Mouse (Mus musculus) CH12.LX (cell line): ENCODE measurements at regions not wholly inside any gene's neighbourhood (a gene's known extent, or its start where the extent isn't known, plus 50 kb on each side); places are given as distances from the start of the nearest gene placed in this dataset.

Experiments used
- DNase-seq: peaks from one replicate; pipeline ENCODE4 v3.0.0-alpha.2; 2013; ENCODE audit errors: extremely low read depth
- H3K27ac ChIP-seq: 2 replicates; pipeline ENCODE4 v1.5.1; 2012; ENCODE audit warnings: low read depth, mild to moderate bottlenecking, control low read depth, moderate library complexity; ENCODE audit not compliant: insufficient read depth
- H3K27me3 ChIP-seq: replicated peaks from 2 replicates; pipeline ENCODE3; 2012; ENCODE audit warnings: inconsistent platforms
- H3K36me3 ChIP-seq, 2 experiments: replicated peaks in 1 of 2; 2 replicates each; pipeline versions ENCODE3 to v1.6.1; 2012; ENCODE audit warnings: inconsistent platforms in 1 of 2, low read length in 1 of 2, mild to moderate bottlenecking in 1 of 2, mixed read lengths in 1 of 2, moderate library complexity in 1 of 2; ENCODE audit not compliant: control insufficient read depth in 1 of 2, insufficient read depth in 1 of 2
- H3K4me1 ChIP-seq, 2 experiments: 2 replicates each; pipeline ENCODE4 v1.6.1; 2012; ENCODE audit warnings: inconsistent platforms in 1 of 2, moderate library complexity in 1 of 2; ENCODE audit not compliant: insufficient read depth in 2 of 2, control insufficient read depth in 1 of 2
- H3K4me2 ChIP-seq: 2 replicates; pipeline ENCODE4 v1.6.1; 2012; ENCODE audit warnings: low read depth, mild to moderate bottlenecking, control low read depth; ENCODE audit not compliant: poor library complexity, insufficient read depth, severe bottlenecking
- H3K4me3 ChIP-seq, 3 experiments: fragments of 150-350 bp in 1 of 3; sonication (generic) in 1 of 3; replicated peaks in 1 of 3; 2 replicates each; pipeline versions ENCODE3 to v1.5.1; 2011 to 2012; ENCODE audit warnings: low read depth in 2 of 3, low read length in 2 of 3, mild to moderate bottlenecking in 2 of 3, moderate library complexity in 2 of 3, control low read depth in 1 of 3, improper control_type of control experiment in 1 of 3, inconsistent platforms in 1 of 3, mixed read lengths in 1 of 3; ENCODE audit not compliant: poor library complexity in 1 of 3
- H3K79me2 ChIP-seq: replicated peaks from 2 replicates; pipeline ENCODE4 v1.6.1; 2012; ENCODE audit warnings: mild to moderate bottlenecking, moderate library complexity; ENCODE audit not compliant: control insufficient read depth, poor library complexity, insufficient read depth, severe bottlenecking; ENCODE audit errors: extremely low read depth
- H3K9ac ChIP-seq: 2 replicates; pipeline ENCODE4 v1.6.1; 2012; ENCODE audit warnings: low read depth, mild to moderate bottlenecking, control low read depth, moderate library complexity; ENCODE audit not compliant: insufficient read depth
- H3K9me3 ChIP-seq: replicated peaks from 2 replicates; pipeline ENCODE3; 2012; ENCODE audit warnings: low read length, inconsistent platforms, mixed read lengths
- BHLHE40 ChIP-seq: IDR thresholded peaks from 2 replicates; pipeline ENCODE4 v1.6.1; 2011; ENCODE audit warnings: mild to moderate bottlenecking, low read depth, low read length, improper control_type of control experiment
- CHD1 ChIP-seq: IDR thresholded peaks from 2 replicates; pipeline ENCODE4 v1.6.1; 2012; ENCODE audit warnings: low read depth, low read length, improper control_type of control experiment, inconsistent platforms
- CTCF ChIP-seq, 2 experiments: IDR thresholded peaks in 1 of 2; conservative IDR thresholded peaks in 1 of 2; 2 replicates each; pipeline ENCODE4 v1.5.1; 2011 to 2012; ENCODE audit warnings: low read depth in 2 of 2, low read length in 2 of 2, improper control_type of control experiment in 1 of 2, inconsistent platforms in 1 of 2, mild to moderate bottlenecking in 1 of 2, moderate library complexity in 1 of 2
- E2F4 ChIP-seq: IDR thresholded peaks from 2 replicates; pipeline ENCODE4 v1.6.1; 2011; ENCODE audit warnings: low read depth, low read length, improper control_type of control experiment; ENCODE audit not compliant: insufficient replicate concordance
- ELF1 ChIP-seq: IDR thresholded peaks from 2 replicates; pipeline ENCODE4 v1.6.1; 2014; ENCODE audit warnings: low read depth, mild to moderate bottlenecking, inconsistent platforms, low read length, improper control_type of control experiment
- JUN ChIP-seq: IDR thresholded peaks from 2 replicates; pipeline ENCODE4 v1.6.1; 2011; ENCODE audit warnings: low read depth, mild to moderate bottlenecking, low read length, improper control_type of control experiment, moderate library complexity; ENCODE audit not compliant: insufficient read depth
- MAZ ChIP-seq: IDR thresholded peaks from 2 replicates; pipeline ENCODE4 v1.6.1; 2012; ENCODE audit warnings: low read depth, mild to moderate bottlenecking, inconsistent platforms, low read length, improper control_type of control experiment, moderate library complexity
- MYC ChIP-seq: IDR thresholded peaks from 2 replicates; pipeline ENCODE4 v1.6.1; 2011; ENCODE audit warnings: low read depth, mild to moderate bottlenecking, improper control_type of control experiment, low read length
- NELFE ChIP-seq: IDR thresholded peaks from 2 replicates; pipeline ENCODE4 v1.6.1; 2011; ENCODE audit warnings: low read depth, low read length, improper control_type of control experiment
- POLR2A ChIP-seq: IDR thresholded peaks from 2 replicates; pipeline ENCODE4 v1.6.1; 2011; ENCODE audit warnings: low read depth, mild to moderate bottlenecking, improper control_type of control experiment, low read length
- SIN3A ChIP-seq: IDR thresholded peaks from 2 replicates; pipeline ENCODE4 v1.6.1; 2012; ENCODE audit warnings: low read length, improper control_type of control experiment, inconsistent platforms
- TCF12 ChIP-seq: IDR thresholded peaks from 2 replicates; pipeline ENCODE4 v1.6.1; 2014; ENCODE audit warnings: low read depth, mild to moderate bottlenecking, inconsistent platforms, low read length, improper control_type of control experiment
- USF1 ChIP-seq: IDR thresholded peaks from 2 replicates; pipeline ENCODE4 v1.6.1; 2014; ENCODE audit warnings: low read depth, mild to moderate bottlenecking, inconsistent platforms, low read length, improper control_type of control experiment
- ZKSCAN1 ChIP-seq: IDR thresholded peaks from 2 replicates; pipeline ENCODE4 v1.6.1; 2012; ENCODE audit warnings: low read depth, inconsistent platforms, low read length, improper control_type of control experiment, borderline replicate concordance
- ZMIZ1 ChIP-seq: IDR thresholded peaks from 2 replicates; pipeline ENCODE4 v1.6.1; 2012; ENCODE audit warnings: low read depth, mild to moderate bottlenecking, inconsistent platforms, low read length, improper control_type of control experiment
- ZNF384 ChIP-seq: IDR thresholded peaks from 2 replicates; pipeline ENCODE4 v1.6.1; 2012; ENCODE audit warnings: low read depth, low read length, improper control_type of control experiment, inconsistent platforms
- dilution Hi-C: fragments of 300-500 bp; cut with MboI; formaldehyde crosslinking; loops from 2 replicates; pipeline ENCODE4 v1.14.3; 2020; ENCODE audit warnings: low sequenced_read_pairs; ENCODE audit not compliant: extremely low pct_unique_long_range_greater_than_20kb, extremely low pct_ligation_motif_present
- in situ Hi-C: fragments of 300-500 bp; cut with MboI; formaldehyde crosslinking; loops from 3 replicates; pipeline ENCODE4 v1.14.3; 2019; ENCODE audit warnings: low sequenced_read_pairs, low pct_ligation_motif_present, low pct_unique_long_range_greater_than_20kb, mixed read lengths

GRCm38 (mm10) chr16:93365236-93365951 lies 238.5 kb downstream of the Setd4 start:
- Histone ChIP-seq H3K4me3 (no peak overlapping the region), H3K36me3 (no peaks in the 10 kb centered on the region), H3K4me2 (no peak overlapping the region), H3K9ac (no peak overlapping the region), H3K9me3 (no peaks in the 10 kb centered on the region), H3K79me2 (no peaks in the 10 kb centered on the region), H3K27ac (no peak overlapping the region), H3K27me3 (no peaks in the 10 kb centered on the region), H3K4me1 (no peaks in the 10 kb centered on the region)
- in situ Hi-C loops (no loop called here), dilution Hi-C loops (no loop called here)
- TF ChIP-seq ZMIZ1 (no peak), JUN (no peak), POLR2A (no peak), NELFE (no peak), ZNF384 (no peak), MYC (no peak), ZKSCAN1 (no peak), USF1 (no peak), E2F4 (no peak)
- DNase-seq: no peak

- no peaks in the 10 kb centered on the region for H3K79me2 ChIP-seq
- in situ Hi-C loops: no loop called here
- H3K4me1 ChIP-seq: no peaks in the 10 kb centered on the region
- no peak for DNase-seq
- no peaks in the 10 kb centered on the region for H3K27me3 ChIP-seq
- no peaks in the 10 kb centered on the region for H3K9me3 ChIP-seq
- no peaks in the 10 kb centered on the region for H3K36me3 ChIP-seq
- TF ChIP-seq MAZ (no peak), BHLHE40 (no peak), CHD1 (no peak), ELF1 (no peak), E2F4 (no peak), CTCF (conservative IDR thresholded peaks at IDR 0.05 in 1 of 2, IDR thresholded peaks at IDR 0.05 in 1 of 2; ENCODE audit: low read depth in 2 of 2, low read length in 2 of 2) (no peak), SIN3A (no peak), TCF12 (no peak), NELFE (no peak)
- H3K4me3 ChIP-seq: no peak overlapping the region
- no peak overlapping the region for H3K27ac ChIP-seq
- dilution Hi-C loops: no loop called here
- H3K9ac ChIP-seq: no peak overlapping the region
- H3K4me2 ChIP-seq: no peak overlapping the region
Measured at GRCm38 (mm10) chr16:93359772-93360171, 244.1 kb downstream of the Setd4 start.
